Mouse (Mus musculus) brown adipose tissue, adult 24 weeks (tissue): ENCODE data around the gene Boc. TPM values are rescaled to one million over a fixed set of nuclear protein-coding genes. Genes with fewer than 3 reads are reported as not detected.
A peak's percentile ranks its signal among the peaks of the same experiment; 100 is the strongest.

Source experiments
- H3K27ac ChIP-seq: fragments of 200-500 bp; replicated peaks from 2 replicates; pipeline ENCODE4 v1.5.1; 2012; ENCODE audit warnings: low read depth, mild to moderate bottlenecking, low read length
- H3K4me1 ChIP-seq: fragments of 200-500 bp; 2 replicates; pipeline ENCODE4 v1.6.1; 2012; ENCODE audit warnings: low read length, mixed read lengths; ENCODE audit not compliant: control insufficient read depth, insufficient read depth, insufficient read length
- H3K4me3 ChIP-seq: fragments of 200-500 bp; 2 replicates; pipeline ENCODE4 v1.5.1; 2012; ENCODE audit warnings: low read depth, mild to moderate bottlenecking, low read length, moderate library complexity; ENCODE audit not compliant: insufficient read depth
- polyA plus RNA-seq: library from polyadenylated mRNA; stranded (reverse); fragments of >200 nt; gene quantifications from 2 replicates; pipeline ENCODE4 v1.2.4, GENCODE M21; 2012; ENCODE audit not compliant: missing spikeins, insufficient read depth, insufficient read length

Gene Boc
- polyA plus RNA-seq, 1 experiment = 2.1 TPM

DNA sequence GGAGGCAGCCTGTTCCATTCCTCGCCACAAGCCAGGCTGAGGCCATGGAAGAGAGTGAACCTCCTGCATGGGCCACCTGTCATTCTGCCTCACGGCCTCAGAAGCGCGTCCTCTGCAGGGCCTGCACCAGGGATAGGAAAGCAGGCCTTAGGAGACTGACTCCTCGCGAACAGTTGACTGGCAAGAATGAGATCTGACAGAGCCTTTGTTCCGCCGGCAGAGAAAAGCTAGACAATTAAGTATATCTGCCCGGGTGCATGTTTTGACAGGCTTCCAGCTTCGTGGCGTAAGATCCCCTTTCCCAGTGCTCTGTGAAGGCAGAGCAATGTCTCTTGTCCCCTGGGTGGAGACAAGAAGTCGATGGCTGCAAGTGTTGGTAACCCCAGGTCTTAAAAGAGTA, 32.0 kb downstream of the Boc start:
- no peak overlapping the region for H3K27ac ChIP-seq
- no peak overlapping the region for H3K4me3 ChIP-seq

DNA sequence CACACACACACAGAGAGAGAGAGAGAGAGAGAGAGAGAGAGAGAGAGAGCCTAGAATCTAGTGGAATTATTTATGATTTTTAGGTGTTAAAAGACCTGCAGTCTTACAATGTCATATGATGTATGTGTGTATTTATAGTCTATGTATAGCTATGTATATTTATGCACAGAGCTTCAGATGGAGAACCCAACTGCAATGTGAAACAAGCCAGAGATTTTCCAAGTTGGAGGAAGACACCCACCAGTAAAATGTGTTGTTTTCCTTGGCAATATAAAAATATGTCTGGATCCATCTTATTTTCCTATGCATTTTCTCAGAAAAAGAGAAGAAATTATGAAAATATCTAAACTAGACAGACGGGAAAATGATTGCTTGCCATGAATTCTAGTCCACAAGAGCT, 32.7 kb downstream of the Boc start:
- Histone ChIP-seq H3K4me3 (no peak overlapping the region), H3K4me1 (no peaks in the 10 kb centered on the region; the same call in 1 of the 2 replicates), H3K27ac (no peak overlapping the region)

More for the DNA sequence above, 32.0 kb downstream of the Boc start:
- no peaks in the 10 kb centered on the region; the same call in 1 of the 2 replicates for H3K4me1 ChIP-seq

DNA sequence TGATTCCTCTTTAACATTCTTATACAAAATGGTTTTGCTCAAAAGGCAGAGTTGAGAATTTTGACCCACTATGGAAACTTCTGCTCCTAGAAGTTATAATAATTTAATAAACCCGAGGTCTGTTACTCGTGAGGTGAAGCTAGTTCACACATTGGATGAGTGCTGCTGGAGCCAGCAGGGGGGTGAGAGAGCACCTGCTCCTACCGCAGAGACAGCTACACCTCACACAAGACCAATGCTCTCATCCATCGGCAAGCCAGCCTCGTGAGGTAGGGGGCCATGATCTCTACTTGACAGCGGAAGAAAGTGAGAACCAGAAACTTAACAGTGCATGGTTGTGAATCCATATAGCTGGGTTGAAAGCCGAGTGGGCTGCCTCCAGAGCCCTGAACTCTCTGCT, 35.1 kb downstream of the Boc start:
- H3K4me3 ChIP-seq = no peak overlapping the region

DNA sequence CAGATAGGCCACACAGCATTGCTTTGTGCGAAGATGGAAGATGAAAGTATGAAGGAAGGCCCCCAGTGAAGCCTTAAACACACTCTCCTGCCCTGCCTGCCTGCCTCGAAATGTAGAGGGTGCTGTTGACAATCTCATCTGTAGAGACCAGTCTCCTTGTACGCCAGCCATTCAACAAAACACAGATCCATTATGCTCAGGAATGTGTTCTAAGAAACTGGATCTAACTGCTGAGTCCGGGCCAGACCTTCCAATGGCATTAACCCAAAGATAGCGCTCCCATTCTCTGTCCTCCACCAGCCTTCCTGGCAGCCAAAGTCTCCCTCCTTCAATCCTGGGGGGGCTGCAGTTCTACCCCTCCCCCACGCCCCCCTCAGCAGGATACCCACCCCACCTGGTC, 42.2 kb downstream of the Boc start:
- no peak overlapping the region for H3K27ac ChIP-seq
- no peak overlapping the region for H3K4me3 ChIP-seq

More for the DNA sequence above, 35.1 kb downstream of the Boc start:
- H3K4me1 ChIP-seq = no peaks in the 10 kb centered on the region; the same call in 1 of the 2 replicates
- no peak overlapping the region for H3K27ac ChIP-seq

DNA sequence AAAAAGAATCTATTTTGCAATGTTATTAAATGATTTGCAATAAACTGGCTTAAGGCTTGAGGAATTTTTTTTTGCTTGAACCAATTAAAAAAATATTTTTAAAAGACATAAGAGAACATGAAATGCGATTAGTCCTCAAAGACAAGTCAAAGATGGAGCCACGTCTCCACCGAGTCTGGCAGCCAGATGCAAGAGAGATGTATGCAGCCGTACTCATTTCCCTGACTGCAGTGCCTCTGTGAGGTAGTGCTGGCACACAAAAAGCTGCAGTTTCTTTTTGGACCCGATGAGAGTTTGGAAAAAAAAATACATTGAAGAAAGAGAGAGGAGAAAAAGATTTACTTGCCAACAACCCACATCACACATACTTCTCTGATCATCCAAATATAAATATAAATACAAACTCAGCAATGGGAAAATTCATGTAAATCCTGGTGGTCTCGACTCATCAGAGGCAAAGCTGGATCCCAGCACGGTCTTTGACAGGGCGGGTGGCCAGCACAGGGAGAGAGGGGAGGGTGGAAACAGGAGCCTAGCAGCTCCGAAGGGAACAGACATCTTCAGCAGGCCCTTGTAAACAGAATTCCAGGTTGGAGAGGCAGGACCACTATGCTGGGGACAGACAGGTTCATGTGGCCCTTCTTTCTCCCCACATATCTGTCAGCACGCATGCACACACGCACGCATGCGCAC, 48.0 kb downstream of the Boc start:
- Histone ChIP-seq H3K27ac (no peak overlapping the region), H3K4me1 (peaks cover 7% of the 10 kb centered on the region), H3K4me3 (no peak overlapping the region)

More for the DNA sequence above, 42.2 kb downstream of the Boc start:
- no peaks in the 10 kb centered on the region for H3K4me1 ChIP-seq

DNA sequence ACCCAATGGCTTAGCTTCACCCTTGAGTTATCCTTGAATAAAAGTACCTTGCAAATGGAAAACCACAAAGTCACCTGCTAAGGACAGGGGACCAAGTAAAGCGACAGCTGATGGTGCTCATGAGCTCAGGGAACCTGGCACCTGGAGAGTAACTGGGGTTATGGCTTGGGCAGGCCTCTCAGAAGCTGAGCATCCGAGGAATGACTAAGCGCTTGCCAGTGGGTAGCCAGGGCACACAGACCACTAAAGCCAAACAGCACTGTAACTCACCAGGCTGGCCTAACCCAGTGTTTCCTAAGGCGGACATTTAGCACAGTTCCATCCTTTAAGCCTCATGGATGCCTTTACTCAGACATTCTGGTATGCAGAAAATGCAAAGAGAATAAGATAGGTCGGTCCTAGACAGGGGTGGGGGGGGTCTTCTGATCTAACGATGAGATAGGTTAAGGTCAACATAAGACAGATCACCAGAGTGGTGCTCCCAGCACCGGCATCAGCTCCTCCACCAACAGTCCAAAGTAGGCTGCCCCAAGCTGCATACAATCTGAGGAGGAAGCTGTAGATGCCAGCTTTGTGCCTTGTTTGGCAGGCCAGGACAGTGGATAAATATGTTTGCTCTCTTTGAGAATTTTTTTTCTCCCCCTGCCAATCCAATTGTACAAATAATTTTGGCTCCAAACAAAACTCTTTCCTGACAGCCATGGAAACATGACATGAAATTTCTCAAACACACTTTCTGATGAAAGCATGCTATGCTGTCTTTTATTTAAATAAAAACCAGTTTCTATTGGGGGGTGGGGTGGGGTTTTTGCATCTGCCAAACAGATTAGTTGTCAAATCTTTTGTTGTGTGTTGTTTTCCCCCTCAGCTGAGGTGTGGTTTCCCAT, 49.0 kb downstream of the Boc start:
- Histone ChIP-seq H3K4me1 (peaks cover 7% of the 10 kb centered on the region), H3K27ac (no peak overlapping the region), H3K4me3 (no peak overlapping the region)

DNA sequence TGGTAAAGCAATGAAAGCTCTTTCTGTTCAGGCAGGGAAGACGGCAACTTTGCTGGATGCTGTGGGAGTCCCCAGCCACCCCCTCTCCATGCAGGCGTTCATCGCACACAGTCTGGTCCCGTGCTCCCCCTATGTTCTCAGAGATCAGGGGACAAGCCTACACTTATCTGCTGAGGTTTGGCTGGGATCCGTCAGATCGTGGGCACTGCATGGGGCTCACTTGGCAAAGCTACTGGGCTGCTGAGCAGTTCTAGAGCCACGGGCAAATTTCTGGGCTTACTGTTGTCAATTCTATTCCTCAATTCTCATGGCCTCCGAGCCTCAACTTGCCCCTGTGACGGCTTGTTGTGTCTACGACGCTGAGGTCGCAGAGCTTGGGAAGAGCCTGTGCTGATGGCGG, 49.9 kb downstream of the Boc start:
- H3K4me3 ChIP-seq = no peak overlapping the region

DNA sequence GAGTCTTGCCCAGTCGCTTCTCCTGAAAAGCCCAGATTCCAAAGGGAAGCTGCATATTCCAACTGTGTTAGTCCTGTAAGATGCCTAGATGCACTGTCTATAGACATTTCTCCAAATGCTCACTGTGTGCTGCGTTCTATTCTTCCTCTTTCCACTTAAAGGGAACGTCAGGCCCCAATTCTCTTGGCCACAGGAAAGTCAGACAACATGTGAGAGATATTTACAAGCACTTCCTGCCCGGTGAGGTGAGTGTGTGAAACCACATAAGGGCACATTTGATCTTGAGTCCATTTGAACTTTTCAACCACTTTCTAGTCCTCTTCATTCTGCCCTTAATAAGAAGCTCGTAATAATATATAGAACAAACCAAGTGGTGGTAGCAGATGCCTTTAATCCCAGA, 50.7 kb downstream of the Boc start:
- Histone ChIP-seq H3K4me3 (no peak overlapping the region), H3K27ac (0 out of 2 replicates have a peak overlapping the region, but pooled peaks have one; percentile 27), H3K4me1 (peaks cover 7% of the 10 kb centered on the region)

More for the DNA sequence above, 49.9 kb downstream of the Boc start:
- no peak overlapping the region for H3K27ac ChIP-seq
- peaks cover 7% of the 10 kb centered on the region for H3K4me1 ChIP-seq

DNA sequence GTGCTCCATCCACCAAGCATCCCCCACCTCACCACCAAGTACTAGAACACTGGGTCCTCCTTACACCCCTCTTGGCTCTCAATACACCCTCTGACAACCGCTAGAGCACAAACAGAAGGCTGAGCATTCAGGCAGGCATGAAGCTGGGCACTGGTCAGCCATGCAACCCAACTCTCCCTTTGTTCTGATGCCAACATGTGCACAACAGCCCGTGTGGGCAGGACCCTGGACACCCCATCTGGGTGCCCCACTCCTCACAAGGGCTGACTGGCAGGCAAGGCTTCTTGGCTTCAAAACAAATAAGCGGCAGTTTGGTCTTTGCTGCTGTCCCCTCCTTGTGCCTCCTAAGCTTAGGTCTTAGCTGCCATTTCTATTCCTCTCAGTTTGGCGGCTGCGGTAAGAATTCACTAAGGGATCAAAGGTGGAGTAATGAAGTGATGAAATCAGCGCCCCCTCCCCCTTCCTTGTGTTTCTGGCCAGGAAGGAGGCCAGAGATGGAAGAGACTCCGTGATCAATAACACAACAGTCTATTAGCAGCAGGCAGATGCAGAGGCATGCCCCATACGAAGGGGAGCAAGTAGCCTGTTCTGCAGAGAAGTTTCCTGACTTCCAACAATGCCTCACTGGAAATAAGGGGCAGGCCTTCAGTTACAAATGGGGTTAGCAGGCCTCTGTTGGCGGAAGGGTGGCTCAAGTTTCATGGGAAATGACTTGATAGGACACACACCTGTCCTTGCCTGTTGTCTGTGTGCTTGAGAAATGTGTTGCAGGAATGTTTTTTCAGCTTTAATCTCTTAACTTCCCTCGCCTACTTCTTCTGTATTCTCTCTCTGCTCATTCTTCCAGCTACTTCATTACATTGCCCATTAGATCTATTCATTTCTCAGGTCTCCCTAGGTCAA, 51.4 kb downstream of the Boc start:
- peaks cover 7% of the 10 kb centered on the region for H3K4me1 ChIP-seq
- H3K27ac ChIP-seq = no peak overlapping the region
- H3K4me3 ChIP-seq = no peak overlapping the region

DNA sequence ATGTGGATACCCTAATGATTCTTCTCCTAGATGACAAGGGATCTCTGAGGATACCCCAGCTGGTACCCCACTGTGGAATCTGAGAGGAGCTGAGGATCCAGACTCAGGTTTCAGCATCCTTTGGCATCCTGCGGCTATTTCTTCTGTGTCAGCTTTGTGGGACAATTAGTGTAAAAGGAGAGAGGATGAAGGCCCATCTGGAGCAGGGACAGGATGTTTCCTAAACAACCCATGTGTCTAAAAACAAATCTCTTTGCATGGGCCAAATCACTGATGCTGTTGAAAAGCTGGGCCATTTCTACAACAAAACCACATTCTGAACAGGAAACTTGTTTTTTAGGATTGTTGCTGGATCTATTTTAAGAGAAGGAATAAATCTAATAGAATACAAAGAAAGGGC, 53.5 kb downstream of the Boc start:
- no peak overlapping the region for H3K27ac ChIP-seq
- H3K4me3 ChIP-seq = no peak overlapping the region
- H3K4me1 ChIP-seq = peaks cover 7% of the 10 kb centered on the region

DNA sequence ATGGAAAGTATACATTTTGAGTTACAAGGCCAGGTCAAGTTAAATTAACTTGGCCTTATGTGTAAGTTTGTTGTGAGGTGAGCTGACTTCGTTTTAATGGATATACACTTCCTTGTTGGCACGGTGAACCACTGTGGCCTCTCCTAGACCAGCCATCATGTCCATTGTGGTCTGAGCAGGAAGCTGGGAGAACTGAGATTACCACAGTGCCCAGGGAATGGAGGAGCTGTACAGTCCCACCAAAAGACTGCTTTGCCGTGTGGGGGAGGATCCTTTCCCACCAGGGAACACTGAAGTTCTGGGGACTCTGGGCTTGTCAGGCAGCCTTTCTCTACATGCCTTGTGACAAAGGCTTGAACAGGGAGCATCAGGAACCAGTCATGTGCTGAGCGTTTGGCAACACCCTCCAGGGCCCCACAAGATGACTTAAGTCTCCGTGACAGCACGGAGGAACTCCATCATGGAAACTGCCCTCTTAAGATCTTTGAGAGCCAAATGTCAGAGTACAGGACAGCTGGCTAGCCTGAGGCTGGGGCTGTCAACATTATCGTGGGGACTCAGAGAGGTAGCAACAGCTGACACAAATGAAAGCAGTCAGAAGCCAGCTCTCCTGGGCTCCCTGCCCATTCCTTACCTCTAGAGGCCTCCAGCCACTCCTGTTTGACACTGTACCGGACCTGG, 55.7 kb downstream of the Boc start:
- peaks cover 4% of the 10 kb centered on the region for H3K4me1 ChIP-seq
- no peak overlapping the region for H3K27ac ChIP-seq
- no peak overlapping the region for H3K4me3 ChIP-seq

DNA sequence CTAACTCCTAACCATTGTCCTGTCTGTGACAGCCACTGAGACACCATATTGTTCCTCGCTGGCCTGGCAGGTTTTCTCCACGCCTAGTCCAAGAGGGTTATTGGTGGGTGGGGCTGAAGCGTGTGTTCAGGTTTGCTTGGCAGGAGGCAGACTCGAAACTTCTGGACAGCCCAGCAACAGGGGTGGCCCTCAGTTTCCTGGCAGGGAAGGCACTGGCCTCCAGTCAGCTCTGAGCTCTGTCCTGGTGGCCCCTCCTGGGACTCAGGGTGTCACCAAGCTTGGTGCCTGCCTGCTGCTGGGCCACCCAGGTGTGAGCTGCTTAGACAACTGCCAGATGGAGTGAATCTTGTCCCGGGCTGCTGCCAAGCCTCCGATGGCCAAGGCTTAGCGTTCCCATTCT, 56.4 kb downstream of the Boc start:
- peaks cover 4% of the 10 kb centered on the region for H3K4me1 ChIP-seq
- no peak overlapping the region for H3K27ac ChIP-seq

DNA sequence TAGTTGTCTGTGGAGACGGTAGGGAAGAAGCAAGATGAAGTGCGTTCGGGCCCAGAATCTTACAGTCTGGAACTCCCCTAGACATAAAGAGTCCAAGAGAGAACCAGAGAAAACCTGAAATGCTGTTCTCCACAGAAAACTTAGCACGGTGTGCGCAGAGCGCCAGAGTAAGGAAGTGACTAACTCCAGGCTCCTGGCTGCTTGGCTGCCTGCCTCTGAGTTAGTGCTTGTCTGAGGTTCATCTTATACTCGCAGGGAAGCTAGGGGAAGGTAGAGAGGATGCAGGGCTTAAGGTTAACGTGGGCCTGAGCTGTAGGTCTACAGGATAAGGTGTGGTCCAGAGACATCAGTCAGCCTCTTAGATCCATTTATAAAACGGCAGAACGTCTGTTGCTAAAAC, 56.9 kb downstream of the Boc start:
- peaks cover under 1% of the 10 kb centered on the region; the same call in 1 of the 2 replicates for H3K4me1 ChIP-seq
- H3K27ac ChIP-seq = no peak overlapping the region
- H3K4me3 ChIP-seq = no peak overlapping the region

More for the DNA sequence above, 56.4 kb downstream of the Boc start:
- H3K4me3 ChIP-seq = no peak overlapping the region

DNA sequence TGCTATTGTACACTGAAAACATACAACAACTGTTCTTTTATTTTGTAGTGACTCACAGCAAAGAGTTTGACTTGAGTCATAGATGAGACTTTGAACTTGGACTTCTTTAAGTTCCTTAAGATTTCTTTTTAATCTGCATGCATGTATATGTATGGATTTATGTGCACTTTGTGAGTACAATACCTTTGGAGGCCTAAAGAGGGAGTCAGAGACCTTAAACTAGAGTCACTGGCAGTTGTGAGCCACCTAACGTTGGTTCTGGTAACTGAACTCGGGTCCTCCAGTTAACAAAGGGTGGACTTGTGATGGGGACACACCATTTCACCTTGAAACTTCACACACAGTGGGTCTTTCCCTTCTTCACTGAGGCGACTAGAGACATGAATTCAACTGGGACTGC, 60.2 kb downstream of the Boc start:
- H3K4me1 ChIP-seq = no peaks in the 10 kb centered on the region
- no peak overlapping the region for H3K4me3 ChIP-seq
- H3K27ac ChIP-seq = no peak overlapping the region
